Mouse (Mus musculus) kidney, adult 2 months (tissue): Measurements from ENCODE around the gene Foxj1. TPM values are rescaled to one million over a fixed set of nuclear protein-coding genes. Genes with fewer than 3 reads are reported as not detected.

ENCODE experiments used
- DNase-seq: peaks from one replicate; pipeline ENCODE4 v3.0.0; 2021
- H3K27ac ChIP-seq: fragments of 200-500 bp; 2 replicates; pipeline ENCODE4 v1.5.1; 2012; ENCODE audit warnings: low read depth, low read length, control low read depth, inconsistent platforms; ENCODE audit not compliant: insufficient read depth
- H3K27me3 ChIP-seq: fragments of 200-500 bp; replicated peaks from 2 replicates; pipeline ENCODE4 v1.6.1; 2012; ENCODE audit warnings: mild to moderate bottlenecking, moderate library complexity, low read length, inconsistent platforms; ENCODE audit not compliant: control insufficient read depth, insufficient read depth
- H3K36me3 ChIP-seq: fragments of 200-500 bp; 2 replicates; pipeline ENCODE4 v1.6.1; 2012; ENCODE audit warnings: mild to moderate bottlenecking, moderate library complexity, low read length, inconsistent platforms; ENCODE audit not compliant: control insufficient read depth, insufficient read depth
- H3K4me1 ChIP-seq: fragments of 200-500 bp; 2 replicates; pipeline ENCODE4 v1.6.1; 2011; ENCODE audit warnings: low read length; ENCODE audit not compliant: control insufficient read depth, insufficient read depth
- H3K4me3 ChIP-seq: fragments of 200-500 bp; 2 replicates; pipeline ENCODE4 v1.5.1; 2011; ENCODE audit warnings: mild to moderate bottlenecking, low read depth, low read length, control low read depth; ENCODE audit not compliant: insufficient read depth
- CTCF ChIP-seq: fragments of 200-500 bp; conservative IDR thresholded peaks from 2 replicates; pipeline ENCODE4 v1.5.1; 2011; ENCODE audit warnings: low read depth, mild to moderate bottlenecking, control low read depth, low read length, moderate library complexity, mixed read lengths; ENCODE audit not compliant: insufficient read depth, insufficient read length
- POLR2A ChIP-seq: fragments of 200-500 bp; IDR thresholded peaks from one replicate; pipeline ENCODE4 v1.6.1; 2011; ENCODE audit warnings: low read depth, low read length, control low read depth
- WGBS: fragments of 180-500 bp; shearing (Covaris S2); methylation state at CpG from one replicate; pipeline ENCODE4 v1.1.7; 2018; 5-methylcytosine and 5-hydroxymethylcytosine counted together
- polyA plus RNA-seq: library from polyadenylated mRNA; depleted of rRNA; stranded (reverse); fragments of >200 nt; gene quantifications from 2 replicates; pipeline ENCODE4 v1.2.3, GENCODE M21; 2012

Foxj1 gene
- polyA plus RNA-seq, 1 experiment: 0.80 TPM

GRCm38 (mm10) chr11:116359652-116360051 lies 24.5 kb upstream of the Foxj1 start:
- 90% methylated on average over 12 of the region's 12 CpGs for WGBS
- Histone ChIP-seq H3K4me3 (no peak overlapping the region), H3K27ac (no peak overlapping the region), H3K36me3 (no peaks in the 10 kb centered on the region), H3K4me1 (no peaks in the 10 kb centered on the region), H3K27me3 (no peaks in the 10 kb centered on the region)
- DNase-seq: no peak
- TF ChIP-seq POLR2A (no peak), CTCF (no peak)

DNA sequence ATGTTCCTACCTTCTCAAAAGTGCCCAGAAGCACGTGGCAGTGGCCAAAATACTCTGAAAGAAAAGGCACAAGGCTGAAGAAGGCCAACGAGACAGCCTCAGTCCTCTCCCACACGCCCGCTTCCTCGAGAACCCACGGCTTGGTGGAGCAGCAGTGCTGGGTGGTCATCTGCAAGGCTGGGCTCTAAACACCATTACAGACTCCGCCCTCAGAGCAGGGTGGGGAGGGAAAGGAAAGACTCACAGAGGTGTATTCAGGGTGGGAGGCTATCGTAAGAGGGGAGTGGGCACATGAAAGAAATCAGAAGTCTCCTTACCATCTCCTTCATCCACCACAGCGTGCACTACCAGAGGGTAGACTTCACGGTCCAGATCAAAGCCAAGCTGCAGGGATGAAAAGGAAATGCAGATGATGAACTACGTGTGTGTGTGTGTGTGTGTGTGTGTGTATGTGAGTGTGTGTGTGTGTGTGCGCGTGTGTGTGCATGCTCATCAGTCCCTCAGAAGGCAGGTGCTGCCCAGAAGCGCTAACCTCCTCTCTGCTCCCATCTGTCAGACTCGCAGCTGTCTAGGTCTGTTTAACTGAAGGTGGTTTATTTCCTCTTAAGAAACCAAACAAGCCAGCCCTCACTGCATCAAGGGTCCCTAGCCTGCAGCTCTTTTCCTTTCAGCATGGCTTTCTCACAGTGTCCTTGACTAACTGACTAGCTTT lies 23.9 kb upstream of the Foxj1 start:
- WGBS: 74% methylated on average over 15 of the region's 15 CpGs
- Histone ChIP-seq H3K27me3 (no peaks in the 10 kb centered on the region), H3K4me3 (no peak overlapping the region), H3K27ac (no peak overlapping the region), H3K36me3 (no peaks in the 10 kb centered on the region), H3K4me1 (no peaks in the 10 kb centered on the region)
- TF ChIP-seq POLR2A (no peak), CTCF (no peak)
- no peak for DNase-seq

- H3K27me3 ChIP-seq: no peaks in the 10 kb centered on the region
- no peak overlapping the region for H3K27ac ChIP-seq
- no peaks in the 10 kb centered on the region for H3K36me3 ChIP-seq
- 78% methylated on average over 17 of the region's 17 CpGs for WGBS
- DNase-seq: no peak
- TF ChIP-seq CTCF (no peak), POLR2A (no peak)
- H3K4me1 ChIP-seq: no peaks in the 10 kb centered on the region
- H3K4me3 ChIP-seq: no peak overlapping the region
These were observed 19.3 kb upstream of the Foxj1 start for GRCm38 (mm10) chr11:116354521-116354920.

- Histone ChIP-seq H3K4me3 (no peak overlapping the region), H3K4me1 (no peaks in the 10 kb centered on the region), H3K27ac (no peak overlapping the region), H3K27me3 (no peaks in the 10 kb centered on the region), H3K36me3 (no peaks in the 10 kb centered on the region)
- 80% methylated on average over 8 of the region's 8 CpGs for WGBS
- TF ChIP-seq CTCF: no peak
- TF ChIP-seq POLR2A: no peak
- DNase-seq: no peak
These were observed 18.3 kb upstream of the Foxj1 start for GRCm38 (mm10) chr11:116353535-116353934.

DNA sequence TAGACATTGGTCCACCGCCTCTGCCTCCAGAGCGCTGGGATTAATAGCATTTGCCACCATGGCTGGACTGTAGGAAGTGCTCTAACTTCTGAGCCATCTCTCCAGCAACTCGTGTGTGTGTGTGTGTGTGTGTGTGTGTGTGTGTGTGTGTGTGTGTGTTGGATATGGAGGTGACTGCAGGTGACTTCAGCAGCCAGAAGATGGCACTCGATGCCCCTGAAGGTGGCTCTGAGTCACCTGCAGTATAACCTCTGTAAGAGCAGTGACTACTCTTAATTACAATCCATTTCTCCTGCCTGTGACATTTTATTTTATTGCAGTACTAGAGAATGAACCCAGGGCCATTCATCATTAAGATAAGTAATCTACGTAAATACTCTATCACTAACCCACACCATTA lies 16.1 kb upstream of the Foxj1 start:
- H3K27ac ChIP-seq: no peak overlapping the region
- H3K4me3 ChIP-seq: no peak overlapping the region
- WGBS: 94% methylated on average over 5 of the region's 5 CpGs
- no peaks in the 10 kb centered on the region for H3K36me3 ChIP-seq
- H3K4me1 ChIP-seq: no peaks in the 10 kb centered on the region
- TF ChIP-seq CTCF: 0 out of 2 replicates have a peak, but pooled peaks have one; percentile 7
- no peak for TF ChIP-seq POLR2A
- H3K27me3 ChIP-seq: no peaks in the 10 kb centered on the region
- no peak for DNase-seq

DNA sequence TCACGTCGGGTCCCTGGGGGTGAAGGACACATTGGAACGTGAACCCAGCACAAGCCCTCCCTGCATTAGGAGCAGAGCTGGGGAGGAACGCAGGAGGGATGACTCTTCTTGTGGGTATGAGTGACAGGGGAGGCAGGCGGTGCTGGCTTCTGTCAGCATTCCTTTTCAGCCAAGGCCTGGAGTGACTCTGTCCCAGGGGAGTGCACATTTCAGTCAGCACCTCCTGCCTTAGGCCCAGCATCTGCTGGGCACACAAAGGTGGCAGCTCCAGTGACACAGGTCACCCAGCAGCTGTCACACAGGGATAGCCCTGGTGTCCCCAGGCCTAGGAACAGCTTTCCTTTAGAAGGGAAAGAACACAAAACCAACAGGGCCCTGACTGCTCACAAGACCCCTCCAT lies 12.8 kb upstream of the Foxj1 start:
- Histone ChIP-seq H3K4me1 (no peaks in the 10 kb centered on the region), H3K27me3 (no peaks in the 10 kb centered on the region), H3K4me3 (no peak overlapping the region), H3K27ac (no peak overlapping the region), H3K36me3 (no peaks in the 10 kb centered on the region)
- WGBS: 88% methylated on average over 5 of the region's 5 CpGs
- TF ChIP-seq CTCF (no peak), POLR2A (no peak)
- no peak for DNase-seq

DNA sequence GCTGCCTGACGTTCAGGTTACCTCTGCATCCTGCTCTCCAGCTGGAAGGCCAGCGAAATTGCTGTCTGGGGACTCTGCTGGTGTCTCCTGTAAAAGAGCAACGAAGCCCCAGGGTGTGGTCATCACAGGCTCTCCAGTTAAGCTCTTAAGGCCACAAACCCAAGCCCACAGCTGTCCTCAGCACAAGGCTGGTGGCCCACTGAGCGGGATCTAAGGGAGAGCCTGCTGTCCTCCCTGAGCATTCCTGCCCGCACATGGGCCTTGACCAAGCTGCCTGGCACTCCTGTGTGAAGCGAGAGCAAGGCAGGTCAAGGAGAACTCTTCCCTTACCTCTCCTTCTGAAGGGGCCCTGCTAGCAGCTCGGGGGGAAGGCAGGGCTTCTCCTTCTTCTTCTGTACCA lies 11.8 kb upstream of the Foxj1 start:
- WGBS: 86% methylated on average over 7 of the region's 7 CpGs
- Histone ChIP-seq H3K36me3 (no peaks in the 10 kb centered on the region), H3K4me3 (no peak overlapping the region), H3K27me3 (no peaks in the 10 kb centered on the region), H3K27ac (no peak overlapping the region), H3K4me1 (peaks cover 2% of the 10 kb centered on the region; the same call in 1 of the 2 replicates)
- no peak for DNase-seq
- TF ChIP-seq CTCF (no peak), POLR2A (no peak)
